Mouse (Mus musculus) frontal cortex, postnatal 25 days (tissue): Measurements from ENCODE around the gene Asz1.
A peak's percentile ranks its signal among the peaks of the same experiment; 100 is the strongest.

ENCODE experiments used
- DNase-seq, 2 experiments: peaks; one replicate each; pipeline ENCODE4 v3.0.0; 2022; ENCODE audit warnings: low spot score in 2 of 2

Asz1 gene

GRCm38 (mm10) chr6:18108934-18109333 lies at the start of gene Asz1:
Gene Asz1 (minus strand): TSS chr6:18109061.
- no peak for DNase-seq

DNA sequence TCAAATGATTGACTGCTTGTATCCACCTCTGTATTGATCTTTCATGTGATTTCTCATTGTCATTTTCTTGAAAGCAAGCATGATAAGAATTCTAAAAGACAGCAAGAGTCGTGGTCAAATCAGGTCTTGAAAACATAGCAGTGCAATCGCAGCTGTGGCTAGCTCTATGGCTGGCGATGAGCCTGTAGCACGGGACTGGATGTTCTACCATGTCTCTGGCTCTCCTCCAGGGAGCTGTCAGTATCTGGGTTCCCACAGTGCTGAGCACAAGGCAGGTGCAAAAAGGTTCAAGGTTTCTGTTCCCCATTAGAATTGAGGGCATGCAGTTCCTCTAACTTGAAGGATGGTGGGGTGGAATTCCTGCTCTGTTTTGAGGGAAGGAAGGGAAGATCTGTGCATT lies 44.2 kb upstream of the Asz1 start:
- no peak for DNase-seq

DNA sequence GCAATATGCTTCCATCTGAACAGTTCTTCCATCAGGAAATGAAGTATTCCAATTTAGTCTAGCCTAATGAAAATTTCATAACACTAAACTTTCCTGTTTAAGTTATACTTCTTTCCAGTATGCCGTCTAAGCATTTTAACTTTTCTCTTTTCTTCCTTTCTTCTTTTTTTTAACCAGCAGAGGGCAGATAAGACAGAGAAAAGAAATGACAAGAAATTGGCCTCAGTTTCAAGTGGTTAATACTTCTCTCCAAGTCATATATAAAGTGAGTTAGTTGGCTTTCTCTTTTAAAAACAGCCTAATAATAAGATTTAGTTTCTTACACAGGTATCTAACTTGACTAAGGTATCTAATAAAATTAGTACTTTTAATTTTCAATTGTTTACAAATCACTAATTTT lies 26.4 kb upstream of the Asz1 start:
- no peak for DNase-seq

DNA sequence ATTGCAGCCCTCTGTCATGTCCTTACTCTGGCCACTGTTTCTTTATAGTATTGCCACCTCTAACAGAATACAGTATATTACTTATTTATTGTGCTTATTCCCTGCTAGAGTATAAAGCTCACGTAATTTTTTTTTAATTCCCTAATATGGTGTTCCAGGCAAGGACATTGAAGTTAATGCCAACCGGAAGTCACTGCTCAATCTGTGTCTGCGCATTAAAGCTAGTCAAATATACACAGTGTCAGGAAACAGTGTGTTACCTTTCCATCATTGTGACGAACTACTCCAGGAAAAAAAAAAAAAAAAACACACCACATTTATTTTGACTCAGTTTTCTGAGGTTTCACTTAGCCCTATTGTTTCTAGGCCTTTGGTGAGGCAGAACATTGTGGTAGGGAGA lies 19.2 kb upstream of the Asz1 start:
- DNase-seq, result no peak

GRCm38 (mm10) chr6:18127206-18127983 lies 18.5 kb upstream of the Asz1 start:
- no peak for DNase-seq

GRCm38 (mm10) chr6:18096861-18097260 lies 12.0 kb downstream of the Asz1 start:
- no peak for DNase-seq

DNA sequence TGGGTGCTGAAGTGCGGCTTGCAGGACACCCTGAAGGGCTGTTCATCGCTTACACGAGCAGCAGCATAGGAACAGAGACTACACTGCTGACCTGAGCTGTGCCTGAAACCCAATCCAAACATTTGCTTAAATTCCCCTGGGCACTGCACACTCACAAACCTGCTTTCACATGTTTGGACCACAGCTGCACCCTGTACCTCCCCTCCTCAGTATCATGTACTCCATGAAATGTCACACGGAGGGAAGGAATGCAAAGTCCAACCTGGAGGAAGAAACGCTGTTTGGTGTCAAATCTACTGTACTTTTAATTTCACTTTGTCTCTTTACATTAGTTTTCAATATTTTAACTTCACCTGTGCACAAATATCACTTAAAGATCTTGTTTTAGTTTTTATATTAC lies 19.8 kb downstream of the Asz1 start:
- no peak for DNase-seq

GRCm38 (mm10) chr6:18087160-18087804 lies 21.6 kb downstream of the Asz1 start:
- no peak for DNase-seq

- DNase-seq, result no peak
These were observed 30.2 kb downstream of the Asz1 start for GRCm38 (mm10) chr6:18078615-18079014.

- no peak for DNase-seq
These were observed 31.9 kb downstream of the Asz1 start for GRCm38 (mm10) chr6:18076986-18077385.

GRCm38 (mm10) chr6:18076577-18076976 lies 32.3 kb downstream of the Asz1 start:
- no peak for DNase-seq

DNA sequence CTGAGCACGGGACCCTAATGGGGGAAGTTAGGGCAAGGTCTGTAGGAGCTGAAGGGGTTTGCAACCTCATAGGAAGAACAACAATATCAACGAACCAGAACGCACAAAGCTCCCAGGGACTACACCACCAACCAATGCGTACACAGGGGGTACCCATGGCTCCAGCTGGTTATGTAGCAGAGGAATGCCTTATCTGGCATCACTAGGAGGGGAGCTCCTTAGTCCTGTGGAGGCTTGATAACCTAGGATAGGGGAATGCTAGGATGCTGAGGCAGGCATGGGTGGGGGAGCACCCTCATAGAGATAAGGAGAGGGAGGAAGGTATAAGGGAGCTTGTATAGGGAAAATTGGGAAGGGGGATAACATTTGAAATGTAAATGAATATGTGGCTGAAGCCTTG lies 51.0 kb downstream of the Asz1 start:
- DNase-seq, result no peak

GRCm38 (mm10) chr6:18051702-18052101 lies 57.2 kb downstream of the Asz1 start:
- no peak for DNase-seq

DNA sequence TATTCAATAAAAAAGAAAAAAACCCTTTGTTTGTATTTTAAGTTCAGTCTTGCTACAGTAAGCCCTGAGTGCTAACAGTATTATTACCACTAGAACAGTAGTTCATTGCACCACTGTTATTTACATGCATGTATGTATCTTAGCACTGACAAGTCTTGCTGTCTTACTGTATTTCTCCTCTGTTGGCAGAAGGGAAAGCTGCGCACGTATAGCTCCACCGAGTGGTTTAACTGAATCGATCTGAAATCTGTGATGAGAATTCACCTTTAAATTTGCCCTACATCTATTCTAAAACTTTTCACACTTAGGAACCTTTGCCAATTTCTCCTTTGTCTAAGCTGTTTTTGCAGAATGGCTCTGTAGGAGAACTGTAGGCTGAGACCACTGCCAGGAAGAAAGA lies 64.6 kb downstream of the Asz1 start:
- no peak for DNase-seq

DNA sequence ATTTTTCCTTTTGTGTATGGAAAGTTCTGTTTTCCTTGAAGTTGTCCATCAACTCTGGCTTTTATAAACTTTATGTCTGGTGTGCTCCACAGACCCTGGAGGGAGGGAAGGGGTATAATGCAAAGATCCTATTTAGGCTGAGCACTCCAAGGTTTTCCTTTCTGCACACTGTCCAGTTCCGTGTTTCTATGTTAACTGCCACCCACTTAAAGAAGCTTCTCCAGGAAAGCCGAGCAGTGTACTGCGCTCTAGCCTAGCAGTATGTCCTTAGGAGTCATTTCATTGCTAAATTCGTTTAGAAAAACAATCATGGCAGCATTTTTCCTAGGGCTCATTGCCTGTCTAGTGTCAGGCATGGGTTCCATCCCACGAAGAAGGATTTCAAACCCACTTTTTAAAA lies 65.7 kb downstream of the Asz1 start:
- no peak for DNase-seq

DNA sequence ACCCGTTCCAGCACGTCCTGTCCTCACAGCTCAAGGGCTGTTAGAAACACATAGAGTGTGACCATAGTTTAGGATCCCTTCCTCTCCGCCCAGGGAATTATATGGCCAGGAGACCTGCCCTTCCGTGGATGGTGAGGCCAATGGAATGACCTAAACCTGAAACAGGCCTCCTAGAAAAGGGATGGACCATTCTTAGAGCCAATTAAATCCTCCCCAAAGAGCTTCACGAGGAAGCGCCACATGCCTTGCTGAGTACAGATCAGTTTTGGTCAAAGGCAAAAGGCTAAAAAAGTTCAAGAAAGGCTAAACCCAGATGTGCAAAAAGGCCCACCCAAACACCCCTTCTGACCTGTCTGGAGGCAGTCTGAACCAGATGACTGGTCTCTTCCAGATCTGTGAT lies 76.6 kb downstream of the Asz1 start:
- DNase-seq, result no peak

- peak in 1 of 2 experiments; percentile 32 for DNase-seq
These were observed 77.3 kb downstream of the Asz1 start for GRCm38 (mm10) chr6:18031509-18032010.

DNA sequence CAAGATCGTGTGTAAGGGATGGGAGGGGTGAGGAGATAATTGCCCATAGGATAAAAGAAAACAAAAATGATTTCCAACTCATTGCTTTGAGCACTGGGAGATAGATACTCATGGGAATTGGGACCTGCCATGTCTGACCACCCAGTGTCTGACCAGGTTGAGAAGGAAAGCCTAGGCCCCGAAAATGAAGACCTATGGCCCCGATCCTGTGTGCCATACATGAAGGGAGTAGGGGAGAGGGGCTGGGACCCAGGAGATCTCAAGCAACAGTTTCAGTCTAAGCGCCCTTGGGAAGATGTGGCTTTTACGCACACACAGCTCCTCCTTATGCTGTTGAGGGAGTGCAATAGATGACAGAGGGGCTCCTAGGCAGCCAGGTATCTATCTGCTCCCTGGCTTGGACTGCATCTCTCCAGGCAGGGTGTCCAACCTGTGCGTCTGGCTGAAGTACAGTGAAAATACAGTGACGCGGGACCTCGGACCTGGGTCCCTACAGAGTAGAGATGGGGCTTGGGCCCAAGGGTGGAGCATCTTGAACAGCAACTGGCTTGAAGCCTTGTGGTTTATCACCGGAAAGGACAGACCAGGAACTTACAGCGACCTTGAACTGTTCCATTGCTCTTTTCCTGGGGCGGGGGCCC lies 77.9 kb downstream of the Asz1 start:
- DNase-seq, result no peak

DNA sequence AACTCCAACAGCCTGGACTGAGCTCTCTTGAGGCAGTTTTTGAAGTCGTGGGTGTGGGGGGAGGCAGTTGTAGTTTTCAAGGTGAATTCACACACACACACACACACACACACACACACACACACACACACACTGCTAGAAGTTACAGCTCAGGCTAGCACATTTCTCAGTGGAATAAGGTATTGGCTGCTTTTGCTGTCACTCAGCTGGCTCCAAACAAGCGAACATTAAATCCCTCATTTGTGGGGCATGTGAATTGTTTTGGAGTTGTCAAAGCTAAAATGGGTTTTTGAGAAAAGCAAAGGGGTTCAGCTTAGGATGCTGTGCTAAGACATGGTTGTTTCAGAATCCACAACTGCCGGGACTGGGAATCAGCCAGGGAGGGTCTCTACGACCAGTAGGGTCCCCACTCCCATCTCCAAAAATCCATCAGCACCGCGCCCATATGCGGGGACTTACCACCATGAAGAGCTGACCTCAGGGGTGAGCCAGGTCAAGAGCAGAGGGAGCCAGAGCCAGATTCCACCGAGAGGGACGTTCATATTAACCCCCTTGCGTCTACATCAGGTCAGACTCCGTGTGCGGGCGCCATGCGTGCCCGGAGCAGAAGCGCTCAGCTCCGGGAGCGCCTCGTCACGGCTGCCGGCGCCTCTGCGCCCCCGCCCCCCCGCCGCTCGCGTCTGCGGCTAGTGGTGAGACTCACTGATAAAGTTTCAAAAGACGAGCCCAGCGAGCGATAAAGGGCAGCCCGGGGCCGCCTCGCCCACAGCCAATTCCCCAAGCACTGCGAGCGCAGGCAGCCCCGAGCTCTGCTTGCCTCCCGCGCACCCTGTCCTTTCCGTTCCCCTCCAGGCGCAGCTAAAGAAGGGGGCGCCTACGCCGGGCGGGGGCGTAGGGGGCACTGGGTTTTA lies 78.9 kb downstream of the Asz1 start, which contains the start of gene Wnt2:
TSS of gene Wnt2 (minus strand) at position 840 of the 911 bp plus-strand sequence.
- DNase-seq, result peak in 1 of 2 experiments; percentile 19

DNA sequence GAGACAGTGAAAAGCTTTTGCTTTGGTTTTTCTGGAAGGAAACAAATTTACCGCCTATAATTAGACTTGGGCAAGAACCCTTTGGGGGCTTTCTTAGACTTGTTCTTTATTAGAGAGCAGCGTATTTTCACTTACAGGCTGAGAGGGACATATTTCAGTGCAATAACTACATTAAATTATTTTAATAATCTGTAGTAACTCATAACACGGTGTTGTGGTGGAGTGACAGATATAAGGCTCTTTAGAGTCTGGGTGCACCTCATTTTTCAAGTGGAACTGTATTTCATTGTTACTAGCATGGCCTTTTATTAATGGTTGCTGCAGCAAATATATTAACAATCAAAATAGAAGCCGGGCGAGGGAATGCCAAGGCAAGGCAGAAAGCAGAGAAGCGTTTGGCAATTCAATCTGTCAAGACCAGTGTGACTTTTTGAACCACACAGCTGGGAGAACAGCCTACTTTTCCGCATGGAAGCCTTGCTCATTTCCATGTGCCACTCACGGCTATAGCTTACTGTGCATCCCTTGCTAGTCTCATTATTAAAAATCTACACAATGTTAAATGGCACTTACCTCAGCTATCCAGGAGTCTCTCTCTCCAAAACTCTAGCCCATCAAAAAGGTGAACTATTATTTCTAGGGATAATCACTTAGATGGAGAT lies 84.6 kb downstream of the Asz1 start:
- DNase-seq, result no peak

- no peak for DNase-seq
These were observed 95.5 kb downstream of the Asz1 start for GRCm38 (mm10) chr6:18013346-18013745.
